Mouse (Mus musculus) forebrain, postnatal 0 days (tissue): ENCODE measurements around the gene H2-T24. TPM values are rescaled to one million over a fixed set of nuclear protein-coding genes. Genes with fewer than 3 reads are reported as not detected.

ENCODE experiments used
- ATAC-seq: fragments of 200-750 bp; cut with Nextera tagmentation; 2 replicates; pipeline ENCODE4 v1.8.0; 2017; ENCODE audit warnings: mild to moderate bottlenecking, moderate library complexity
- DNase-seq: peaks from one replicate; pipeline ENCODE4 v3.0.0-alpha.2; 2015
- H3K27ac ChIP-seq: fragments of 300-500 bp; sonication (generic); 2 replicates; pipeline ENCODE4 v1.5.1; 2014; ENCODE audit warnings: low read depth, mild to moderate bottlenecking, antibody characterized with exemption, low read length, moderate library complexity, mixed read lengths
- H3K27me3 ChIP-seq: fragments of 300-500 bp; sonication (generic); 2 replicates; pipeline ENCODE4 v1.6.1; 2014; ENCODE audit warnings: mild to moderate bottlenecking, low read length, mixed read lengths; ENCODE audit not compliant: insufficient read depth
- H3K36me3 ChIP-seq: fragments of 300-500 bp; sonication (generic); 2 replicates; pipeline ENCODE4 v1.6.1; 2014; ENCODE audit warnings: mild to moderate bottlenecking, moderate library complexity; ENCODE audit not compliant: insufficient read depth
- H3K4me1 ChIP-seq: fragments of 300-500 bp; sonication (generic); 2 replicates; pipeline ENCODE4 v1.6.1; 2014; ENCODE audit warnings: antibody characterized with exemption; ENCODE audit not compliant: insufficient read depth
- H3K4me2 ChIP-seq: fragments of 300-500 bp; sonication (generic); 2 replicates; pipeline ENCODE4 v1.6.1; 2014; ENCODE audit warnings: low read depth, mild to moderate bottlenecking, moderate library complexity
- H3K4me3 ChIP-seq: fragments of 300-500 bp; sonication (generic); 2 replicates; pipeline ENCODE4 v1.5.1; 2014; ENCODE audit warnings: low read depth, low read length, mixed read lengths
- H3K9ac ChIP-seq: fragments of 300-500 bp; sonication (generic); 2 replicates; pipeline ENCODE4 v1.6.1; 2014; ENCODE audit warnings: mild to moderate bottlenecking
- H3K9me3 ChIP-seq: fragments of 300-500 bp; sonication (generic); 2 replicates; pipeline ENCODE4 v1.6.1; 2016; ENCODE audit warnings: low read length
- CTCF ChIP-seq: sonication (generic); IDR thresholded peaks from 2 replicates; pipeline ENCODE4 v1.5.1; 2016; ENCODE audit warnings: antibody characterized with exemption, control low read depth, low read depth
- WGBS: fragments of 180-500 bp; shearing (Covaris S2); extraction: QIAGEN DNeasy Blood & Tissue Kit; methylation state at CpG from one replicate; pipeline ENCODE4 v1.1.7; 2014; 5-methylcytosine and 5-hydroxymethylcytosine counted together
- polyA plus RNA-seq: library from polyadenylated mRNA; unstranded; fragments of >200 nt; fragmentation: Nextera tagmentation; extraction: Ambion mirVana; gene quantifications from 2 replicates; pipeline ENCODE4 v1.2.1, GENCODE M21; 2015
- total RNA-seq: library from RNA; depleted of rRNA; stranded (reverse); fragments of >200 nt; gene quantifications from 2 replicates; pipeline ENCODE4 v1.2.3, GENCODE M21; 2014

Gene H2-T24
- total and polyA plus RNA-seq, 2 experiments from 2014 or later: 0.33 to 4.7 TPM

- TF ChIP-seq CTCF: no peak
- H3K9ac ChIP-seq: no peak overlapping the region
- no peak overlapping the region for H3K4me3 ChIP-seq
- DNase-seq (no peak), ATAC-seq (no peak)
- WGBS: 90% methylated on average over 7 of the region's 7 CpGs
- no peaks in the 10 kb centered on the region for H3K36me3 ChIP-seq
- 0 out of 2 replicates have a peak, but pooled peaks cover 2% of the 10 kb centered on the region for H3K4me1 ChIP-seq
- no peaks in the 10 kb centered on the region for H3K27me3 ChIP-seq
- no peak overlapping the region for H3K4me2 ChIP-seq
- H3K27ac ChIP-seq: no peak overlapping the region
- no peaks in the 10 kb centered on the region for H3K9me3 ChIP-seq
Measured at GRCm38 (mm10) chr17:36028879-36029619, 8.7 kb upstream of the H2-T24 start.

DNA sequence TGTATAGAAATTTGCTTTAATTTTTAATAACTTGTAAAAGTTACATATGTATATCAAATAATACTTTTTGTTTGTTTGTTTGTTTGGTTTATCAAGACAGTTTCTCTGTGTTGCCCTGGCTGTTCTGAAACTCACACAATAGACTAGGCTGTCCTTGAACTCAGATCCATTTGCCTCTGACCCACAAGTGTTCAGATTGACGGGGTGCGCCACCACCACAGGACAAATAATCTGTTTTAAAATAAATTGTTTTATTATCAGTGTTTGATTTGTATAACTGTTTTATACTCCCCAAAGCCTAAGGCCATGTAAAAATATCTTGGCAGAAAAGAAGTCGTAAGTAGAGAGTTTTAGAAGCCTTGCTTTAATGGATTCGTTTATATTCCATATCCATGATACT is 7.3 kb upstream of the H2-T24 start:
- H3K27me3 ChIP-seq: no peaks in the 10 kb centered on the region
- H3K9me3 ChIP-seq: no peaks in the 10 kb centered on the region
- H3K9ac ChIP-seq: no peak overlapping the region
- H3K27ac ChIP-seq: no peak overlapping the region
- TF ChIP-seq CTCF: no peak
- no peak for DNase-seq
- H3K4me3 ChIP-seq: no peak overlapping the region
- ATAC-seq: no peak
- H3K4me2 ChIP-seq: no peak overlapping the region
- H3K4me1 ChIP-seq: 0 out of 2 replicates have a peak, but pooled peaks cover 2% of the 10 kb centered on the region
- no peaks in the 10 kb centered on the region for H3K36me3 ChIP-seq
- WGBS: 96% methylated on average over 4 of the region's 4 CpGs

DNA sequence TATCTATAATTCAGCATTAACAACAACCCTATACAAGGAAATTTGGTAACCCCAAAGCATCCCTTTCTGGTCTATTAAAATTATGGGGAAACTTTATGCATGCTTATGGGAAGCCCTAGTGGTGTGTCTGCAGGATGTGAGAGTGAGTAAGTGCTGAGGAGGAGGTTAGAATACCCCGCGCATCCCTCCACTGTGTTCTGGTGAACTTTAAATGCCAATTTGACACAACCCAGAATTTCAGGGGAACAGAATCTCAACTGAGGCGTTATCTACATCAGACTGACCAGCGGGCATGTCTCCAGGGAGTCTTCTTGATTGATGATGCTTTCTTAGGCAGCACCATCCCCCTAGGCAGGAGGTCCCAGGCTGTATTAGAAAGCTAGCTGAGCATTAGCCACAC is 5.5 kb upstream of the H2-T24 start:
- no peak for ATAC-seq
- H3K4me2 ChIP-seq: no peak overlapping the region
- H3K27me3 ChIP-seq: no peaks in the 10 kb centered on the region
- no peak overlapping the region for H3K27ac ChIP-seq
- DNase-seq: no peak
- H3K36me3 ChIP-seq: no peaks in the 10 kb centered on the region
- H3K4me3 ChIP-seq: no peak overlapping the region
- TF ChIP-seq CTCF: no peak
- 89% methylated on average over 4 of the region's 4 CpGs for WGBS
- no peaks in the 10 kb centered on the region for H3K4me1 ChIP-seq
- no peaks in the 10 kb centered on the region for H3K9me3 ChIP-seq
- no peak overlapping the region for H3K9ac ChIP-seq

GRCm38 (mm10) chr17:36025197-36025596 is 4.8 kb upstream of the H2-T24 start:
- WGBS: 58% methylated on average over 5 of the region's 5 CpGs
- TF ChIP-seq CTCF: no peak

DNA sequence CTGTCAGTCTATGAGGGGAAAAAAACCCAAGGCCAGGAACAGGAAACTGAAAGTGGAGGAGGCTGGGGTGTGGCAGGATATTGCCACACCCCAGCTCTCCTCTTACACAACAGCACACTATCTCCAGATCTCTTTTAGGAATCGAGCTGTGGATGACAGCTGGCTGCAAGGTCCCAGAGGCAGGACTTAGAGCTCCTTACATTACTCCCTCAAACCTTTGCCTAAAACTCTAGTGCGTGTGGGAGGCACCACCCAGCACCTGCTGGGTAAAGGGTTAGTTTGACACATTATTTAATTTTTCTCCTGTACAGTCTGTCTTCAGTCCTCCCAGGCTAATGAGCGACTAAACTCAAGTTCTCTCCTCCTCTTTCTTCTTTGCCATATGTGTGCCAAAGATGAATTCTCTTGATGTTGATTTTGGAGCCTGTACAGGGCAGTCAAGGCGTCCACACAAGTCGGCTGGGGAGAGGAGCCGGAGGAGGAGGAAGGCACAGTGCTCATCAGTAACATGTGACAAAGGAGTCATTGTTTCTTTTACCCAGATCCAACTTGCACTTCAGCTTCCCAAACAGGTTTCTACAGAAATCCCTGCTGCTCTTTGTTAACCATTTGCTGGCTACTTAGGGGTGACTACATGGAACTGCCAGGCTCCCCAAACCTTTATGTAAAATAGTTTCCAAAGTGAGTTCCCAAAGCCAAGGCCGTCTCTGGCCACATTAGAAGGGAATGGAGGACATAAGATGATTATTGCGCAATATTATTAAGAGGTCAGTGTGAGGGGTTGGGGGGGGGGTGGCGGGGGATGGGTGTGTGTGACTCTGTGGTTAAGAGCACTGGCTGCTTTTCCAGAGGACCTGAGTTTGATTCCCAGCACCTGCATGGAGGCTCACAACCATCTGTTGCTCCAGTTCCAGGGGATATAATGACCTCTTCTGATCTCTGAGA is 3.6 kb upstream of the H2-T24 start:
- no peak overlapping the region for H3K4me2 ChIP-seq
- whole genome bisulfite sequencing: 58% methylated on average over 9 of the region's 9 CpGs
- DNase-seq (no peak), ATAC-seq (no peak)
- no peak overlapping the region for H3K9ac ChIP-seq
- no peak overlapping the region for H3K27ac ChIP-seq
- no peaks in the 10 kb centered on the region for H3K4me1 ChIP-seq
- no peaks in the 10 kb centered on the region for H3K36me3 ChIP-seq
- no peaks in the 10 kb centered on the region for H3K9me3 ChIP-seq
- H3K27me3 ChIP-seq: no peaks in the 10 kb centered on the region
- no peak overlapping the region for H3K4me3 ChIP-seq
- TF ChIP-seq CTCF: no peak

More at GRCm38 (mm10) chr17:36025197-36025596, 4.8 kb upstream of the H2-T24 start:
- Histone ChIP-seq H3K27ac (no peak overlapping the region), H3K9me3 (no peaks in the 10 kb centered on the region), H3K4me2 (no peak overlapping the region), H3K4me3 (no peak overlapping the region), H3K27me3 (no peaks in the 10 kb centered on the region), H3K4me1 (no peaks in the 10 kb centered on the region), H3K36me3 (no peaks in the 10 kb centered on the region), H3K9ac (no peak overlapping the region)
- ATAC-seq (no peak), DNase-seq (no peak)

GRCm38 (mm10) chr17:36022922-36023321 is 2.6 kb upstream of the H2-T24 start:
- ATAC-seq (no peak), DNase-seq (no peak)
- Histone ChIP-seq H3K4me3 (no peak overlapping the region), H3K9ac (no peak overlapping the region), H3K27ac (no peak overlapping the region), H3K36me3 (no peaks in the 10 kb centered on the region), H3K27me3 (no peaks in the 10 kb centered on the region), H3K4me2 (no peak overlapping the region), H3K9me3 (no peaks in the 10 kb centered on the region), H3K4me1 (no peaks in the 10 kb centered on the region)
- 92% methylated on average over 6 of the region's 6 CpGs for WGBS
- TF ChIP-seq CTCF: no peak

DNA sequence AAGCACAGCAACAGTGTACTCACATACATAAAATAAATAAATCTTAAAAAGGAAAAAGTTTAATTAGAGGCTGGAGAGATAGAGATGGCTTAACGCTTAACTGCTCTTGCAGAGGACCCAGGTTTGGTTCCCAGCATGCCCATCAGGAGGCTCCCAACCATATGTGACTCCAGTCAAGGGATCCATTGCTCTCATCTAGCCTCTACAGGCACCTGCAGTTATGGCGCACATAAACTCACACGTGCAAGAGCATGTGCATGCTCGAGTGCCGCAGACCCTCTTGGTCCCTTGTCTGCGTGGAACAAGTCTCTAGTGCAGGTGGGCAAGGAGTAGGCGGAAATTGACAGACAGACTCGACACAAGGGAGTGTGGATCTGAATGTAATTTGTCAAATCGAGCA is 1.7 kb upstream of the H2-T24 start:
- Histone ChIP-seq H3K27ac (no peak overlapping the region), H3K4me3 (no peak overlapping the region), H3K4me1 (no peaks in the 10 kb centered on the region), H3K4me2 (no peak overlapping the region), H3K9ac (no peak overlapping the region), H3K9me3 (no peaks in the 10 kb centered on the region), H3K36me3 (no peaks in the 10 kb centered on the region), H3K27me3 (no peaks in the 10 kb centered on the region)
- 93% methylated on average over 9 of the region's 9 CpGs for WGBS
- ATAC-seq (no peak), DNase-seq (no peak)
- no peak for TF ChIP-seq CTCF
